Mouse (Mus musculus): ENCODE measurements around the gene Olfr218.

GRCm38 (mm10) chr1:173197508-173197907 lies at the start of gene Olfr218:
- TF ChIP-seq POLR2A (IDR thresholded peaks at IDR 0.05; ENCODE audit: low read depth, low read length), result no peak
- no peak for TF ChIP-seq CTCF (conservative IDR thresholded peaks at IDR 0.05; ENCODE audit: insufficient read depth, insufficient read length, low read depth, low read length)
